Mouse (Mus musculus): ENCODE data around the gene Synj1. TPM values are rescaled to one million over a fixed set of nuclear protein-coding genes. Genes with fewer than 3 reads are reported as not detected.
A peak's percentile ranks its signal among the peaks of the same experiment; 100 is the strongest.

Gene Synj1
- total and polyA plus RNA-seq, 3 experiments, result 21.2 to 28.9 (median 28.7) TPM

- Histone ChIP-seq H3K79me2 (replicated peaks; ENCODE audit: control insufficient read depth, insufficient read depth, low read length) (no peaks in the 10 kb centered on the region), H3K36me3 (ENCODE audit: control insufficient read depth, insufficient read depth, low read length) (no peaks in the 10 kb centered on the region), H3K9ac (ENCODE audit: low read depth, low read length) (no peak overlapping the region), H3K4me1 (ENCODE audit: control insufficient read depth, insufficient read depth, low read length) (peaks cover 7% of the 10 kb centered on the region), H3K27me3 (ENCODE audit: control insufficient read depth, insufficient read depth, low read length) (no peaks in the 10 kb centered on the region), H3K27ac (no peak overlapping the region), H3K4me3 (no peak overlapping the region)
- WGBS, result 27% methylated on average over 14 of the region's 14 CpGs
- TF ChIP-seq EP300 (IDR thresholded peaks at IDR 0.05; ENCODE audit: insufficient read depth, low read depth, low read length) (no peak), CTCF (IDR thresholded peaks at IDR 0.05) (no peak), POLR2A (IDR thresholded peaks at IDR 0.05; ENCODE audit: insufficient read depth, low read depth, low read length) (no peak)
- DNase-seq, result peak in 1 of 2 experiments; percentile 37
- intact Hi-C loops (cut with DNase I), result no loop called here
Observed at GRCm38 (mm10) chr16:90891601-90892000, 119.5 kb downstream of the Synj1 start.

- TF ChIP-seq POLR2A (IDR thresholded peaks at IDR 0.05; ENCODE audit: insufficient read depth, low read depth, low read length), result no peak
- no peak for TF ChIP-seq EP300 (IDR thresholded peaks at IDR 0.05; ENCODE audit: insufficient read depth, low read depth, low read length)
- TF ChIP-seq CTCF (IDR thresholded peaks at IDR 0.05), result no peak
- WGBS, result 91% methylated on average over 9 of the region's 9 CpGs
- Histone ChIP-seq H3K4me3 (no peak overlapping the region), H3K36me3 (ENCODE audit: control insufficient read depth, insufficient read depth, low read length) (no peaks in the 10 kb centered on the region), H3K4me1 (ENCODE audit: control insufficient read depth, insufficient read depth, low read length) (peaks cover 11% of the 10 kb centered on the region), H3K79me2 (replicated peaks; ENCODE audit: control insufficient read depth, insufficient read depth, low read length) (no peaks in the 10 kb centered on the region), H3K27me3 (ENCODE audit: control insufficient read depth, insufficient read depth, low read length) (no peaks in the 10 kb centered on the region), H3K27ac (no peak overlapping the region), H3K9ac (ENCODE audit: low read depth, low read length) (no peak overlapping the region)
- intact Hi-C loops (cut with DNase I), result no loop called here
- DNase-seq, result no peak
Observed at GRCm38 (mm10) chr16:90890683-90891082, 120.4 kb downstream of the Synj1 start.

Small RNA genes lying within 50 kb of the gene (microRNA-seq; reads per million reads assigned to microRNA genes)
- 0 reads per million in 2 experiments for gene Gm22933

Other genes with a start within 250 kb of the Synj1 start
- 1 to 10 TPM; 5.5 to 6.1 TPM for gene Urb1, start 200.9 kb downstream of the Synj1 start, total RNA-seq (2021)
- 2.6 and 3.0 TPM in 2 replicates for gene Urb1, start 200.9 kb downstream of the Synj1 start, polyA plus RNA-seq (2012; rRNA removed)
- gene Eva1c, start 184.6 kb downstream of the Synj1 start, total RNA-seq (2021), result 1 to 10 TPM; 1.3 to 2.1 TPM
- 0.92 and 1.6 TPM in 2 replicates for gene Eva1c, start 184.6 kb downstream of the Synj1 start, polyA plus RNA-seq (2012; rRNA removed)
- 10 to 100 TPM; 24.2 to 27.5 TPM for gene Cfap298, start 76.2 kb downstream of the Synj1 start, total RNA-seq (2021)
- 8.2 TPM in 2 replicates for gene Cfap298, start 76.2 kb downstream of the Synj1 start, polyA plus RNA-seq (2012; rRNA removed)
- gene Paxbp1, start 33.2 kb upstream of the Synj1 start, total RNA-seq (2021), result 10 to 100 TPM; 11.6 to 12.0 TPM
- 10.2 and 27.2 TPM in 2 replicates for gene Paxbp1, start 33.2 kb upstream of the Synj1 start, polyA plus RNA-seq (2012; rRNA removed)
- gene 4932438H23Rik, start 83.8 kb upstream of the Synj1 start, total RNA-seq (2021), result under 1 TPM in 1 of 2 experiments, not detected in 1; 0.14 TPM
- 0.06 and 0.12 TPM in 2 replicates for gene 4932438H23Rik, start 83.8 kb upstream of the Synj1 start, polyA plus RNA-seq (2012; rRNA removed)
- not detected for gene Olig2, start 214.1 kb upstream of the Synj1 start, total RNA-seq (2021)
- gene Olig2, start 214.1 kb upstream of the Synj1 start, polyA plus RNA-seq (2012; rRNA removed), result not detected in 2 replicates

Measured in heart, adult 2 months (tissue).